Mouse (Mus musculus) C2C12 (cell line): ENCODE measurements at regions not wholly inside any gene's neighbourhood (a gene's known extent, or its start where the extent isn't known, plus 50 kb on each side); places are given as distances from the start of the nearest gene placed in this dataset.

ENCODE experiments used
- CEBPB ChIP-seq: IDR thresholded peaks from one replicate; pipeline ENCODE4 v1.6.1; 2011; ENCODE audit warnings: low read depth, mild to moderate bottlenecking, control low read depth, moderate library complexity
- CTCF ChIP-seq: IDR thresholded peaks from one replicate; pipeline ENCODE4 v1.5.1; 2011; ENCODE audit not compliant: control insufficient read depth, insufficient read depth, insufficient read length
- FOSL1 ChIP-seq: IDR thresholded peaks from one replicate; pipeline ENCODE4 v1.8.0; 2011; ENCODE audit warnings: mild to moderate bottlenecking, low read length; ENCODE audit not compliant: poor library complexity, insufficient read depth, severe bottlenecking
- MAX ChIP-seq: IDR thresholded peaks from one replicate; pipeline ENCODE4 v1.6.1; 2011; ENCODE audit warnings: mild to moderate bottlenecking, control low read depth
- MYOG ChIP-seq: IDR thresholded peaks from one replicate; pipeline ENCODE4 v1.6.1; 2011; ENCODE audit not compliant: control insufficient read depth, insufficient read length; ENCODE audit errors: extremely low read depth
- USF1 ChIP-seq: IDR thresholded peaks from one replicate; pipeline ENCODE4 v1.6.1; 2011; ENCODE audit warnings: low read depth, mild to moderate bottlenecking, control low read depth, moderate library complexity

DNA sequence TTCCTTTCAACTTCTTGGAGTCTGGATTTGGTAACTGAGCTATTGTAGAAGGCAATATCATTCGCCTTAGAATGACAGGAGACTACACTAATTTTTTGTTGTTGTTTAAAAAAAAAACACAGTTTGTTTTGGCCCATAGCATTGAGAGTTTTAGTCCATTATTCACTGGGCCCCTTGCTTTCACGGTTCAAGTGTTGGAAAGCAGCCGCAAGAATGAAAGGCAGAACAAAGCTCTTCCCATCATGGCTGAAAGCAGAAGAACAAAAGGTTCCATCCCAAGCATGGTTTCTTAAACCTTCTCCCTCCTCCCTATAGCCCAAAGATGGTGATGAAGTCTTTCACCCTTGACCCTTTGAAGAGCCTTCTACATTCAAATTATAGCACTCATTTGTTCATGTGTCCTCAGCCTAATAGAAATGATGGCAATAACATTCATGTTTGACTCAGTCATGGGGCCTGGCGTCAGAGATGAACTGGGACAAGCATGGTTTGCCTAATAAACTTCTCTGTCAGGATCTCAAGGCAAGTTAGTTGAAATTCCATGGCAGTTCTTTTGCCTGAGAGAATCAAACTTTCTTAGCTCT is 157.1 kb downstream of the Pros1 start:
- TF ChIP-seq CTCF = no peak
- no peak for TF ChIP-seq USF1
- no peak for TF ChIP-seq MYOG
- TF ChIP-seq MAX = no peak
- TF ChIP-seq CEBPB = no peak
- TF ChIP-seq FOSL1 = no peak
